Mouse (Mus musculus): ENCODE measurements around the gene R3hcc1l.

Gene R3hcc1l

DNA sequence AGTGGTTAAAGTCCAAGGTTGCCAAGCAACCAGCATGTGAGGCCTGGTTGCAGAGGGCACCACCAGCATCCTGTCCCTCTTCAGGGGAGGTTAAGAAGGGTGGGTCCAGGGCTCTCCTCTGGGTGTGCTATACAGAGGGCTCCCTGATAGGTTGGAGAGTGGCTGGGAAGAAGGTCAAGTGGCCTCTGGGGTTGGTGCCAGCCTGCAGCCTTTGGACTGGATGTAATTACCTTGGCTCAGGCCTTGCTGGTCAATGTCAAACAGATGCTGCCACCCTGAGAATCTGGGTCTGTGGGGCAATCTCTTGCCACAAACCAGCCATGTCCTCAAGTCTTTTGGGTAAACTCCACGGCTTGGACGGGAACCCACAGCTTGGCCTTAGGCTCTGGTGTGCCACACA lies 82.9 kb downstream of the R3hcc1l start:
- DNase-seq (ENCODE audit: low spot score), result no peak

DNA sequence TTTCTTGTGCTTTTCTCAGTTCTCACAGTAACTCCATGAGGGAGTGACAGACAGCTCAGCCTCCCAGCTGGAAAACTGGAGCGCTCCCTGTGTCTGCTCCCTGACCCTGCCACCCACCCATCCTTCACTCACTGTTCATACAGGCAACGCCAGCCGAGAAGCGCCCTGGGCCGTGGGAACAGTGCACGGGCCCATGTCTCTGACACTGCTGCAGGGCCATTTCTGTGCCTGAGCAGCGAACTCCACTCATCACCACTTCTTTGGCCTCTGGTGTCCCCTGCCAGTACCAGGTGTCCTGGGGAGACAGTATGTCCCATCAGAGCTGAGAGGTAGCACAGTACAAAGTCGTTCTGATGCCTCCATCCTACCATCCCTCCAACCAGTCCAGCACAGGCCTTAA lies 83.5 kb downstream of the R3hcc1l start:
- DNase-seq (ENCODE audit: low spot score), result no peak

DNA sequence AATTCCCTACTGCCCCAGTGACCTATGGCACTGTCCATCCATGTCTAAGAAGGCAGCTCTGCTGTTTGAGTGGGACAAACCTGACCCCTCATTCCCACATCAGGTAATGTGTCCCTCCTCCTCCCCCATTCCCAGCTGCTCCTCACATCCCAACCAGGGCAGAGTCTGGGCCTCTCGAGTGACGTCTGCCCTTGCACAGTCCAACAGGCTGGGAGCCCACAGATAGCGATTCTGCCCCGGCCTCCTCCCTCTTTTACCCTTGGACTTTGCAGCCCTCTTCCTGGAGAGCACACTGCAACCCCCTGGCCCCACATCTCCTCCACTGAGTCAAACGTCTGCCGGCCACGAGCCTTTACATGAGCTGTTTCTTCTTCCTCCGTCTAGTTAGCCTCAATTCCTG lies 84.0 kb downstream of the R3hcc1l start:
- DNase-seq (ENCODE audit: low spot score), result no peak

DNA sequence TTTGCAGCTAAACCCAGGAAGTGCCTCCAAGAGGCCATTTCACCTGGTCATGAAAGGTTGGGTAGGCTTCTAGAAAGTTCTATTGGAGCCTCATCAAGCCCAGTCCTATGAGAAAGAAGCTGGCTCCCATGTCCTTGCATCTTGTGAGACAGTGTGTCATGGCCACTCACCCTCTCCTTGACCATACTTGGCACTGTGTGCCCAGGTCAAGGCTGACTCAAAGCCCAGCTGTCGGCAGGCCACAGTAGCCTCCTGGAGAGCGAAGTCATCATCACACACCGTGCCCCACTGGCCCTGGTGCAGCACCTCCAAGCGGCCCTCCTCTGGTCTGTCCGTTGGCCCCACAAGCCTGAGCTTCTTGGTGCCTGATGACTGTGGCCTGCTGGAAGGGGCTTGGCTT lies 89.5 kb downstream of the R3hcc1l start:
- DNase-seq (ENCODE audit: low spot score), result no peak

DNA sequence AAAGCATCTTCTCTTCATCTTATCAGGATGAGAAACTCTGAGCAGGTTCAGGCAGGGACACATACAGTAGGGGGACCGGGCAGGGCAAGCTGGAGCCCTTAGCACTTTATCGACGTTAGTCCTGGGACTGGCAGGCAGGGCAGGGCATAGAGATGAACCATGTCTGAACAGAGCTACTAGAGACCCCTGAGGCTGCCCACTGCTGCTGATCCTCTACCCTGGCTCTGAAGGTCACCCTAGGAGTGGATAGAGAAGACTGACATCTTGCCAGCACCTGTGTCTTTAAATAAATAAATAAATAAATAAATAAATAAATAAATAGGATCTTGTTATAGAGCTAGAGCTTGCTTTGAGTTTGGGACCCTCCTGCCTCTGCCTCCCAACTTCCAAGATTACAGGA lies 91.2 kb downstream of the R3hcc1l start:
- DNase-seq (ENCODE audit: low spot score), result no peak

DNA sequence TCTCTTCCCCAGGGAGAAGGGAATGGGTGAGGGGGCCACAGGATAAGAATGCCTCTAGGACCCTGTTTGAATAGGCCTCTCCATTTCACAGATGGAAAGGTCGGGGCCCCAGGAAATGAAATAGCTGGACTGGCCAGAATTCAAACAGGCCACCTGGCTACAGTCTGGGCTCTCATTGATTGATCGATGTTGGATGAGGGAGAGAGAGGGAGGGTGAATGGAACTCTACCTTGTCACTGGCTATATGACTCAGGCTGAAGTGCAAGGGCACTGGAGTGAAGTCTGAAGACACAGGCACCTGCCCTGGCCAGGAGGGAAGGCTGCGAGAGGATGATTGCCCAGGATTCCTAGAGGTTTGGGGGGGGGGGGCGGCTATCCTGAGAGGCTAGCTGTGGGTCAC lies 93.2 kb downstream of the R3hcc1l start:
- DNase-seq (ENCODE audit: low spot score), result no peak

DNA sequence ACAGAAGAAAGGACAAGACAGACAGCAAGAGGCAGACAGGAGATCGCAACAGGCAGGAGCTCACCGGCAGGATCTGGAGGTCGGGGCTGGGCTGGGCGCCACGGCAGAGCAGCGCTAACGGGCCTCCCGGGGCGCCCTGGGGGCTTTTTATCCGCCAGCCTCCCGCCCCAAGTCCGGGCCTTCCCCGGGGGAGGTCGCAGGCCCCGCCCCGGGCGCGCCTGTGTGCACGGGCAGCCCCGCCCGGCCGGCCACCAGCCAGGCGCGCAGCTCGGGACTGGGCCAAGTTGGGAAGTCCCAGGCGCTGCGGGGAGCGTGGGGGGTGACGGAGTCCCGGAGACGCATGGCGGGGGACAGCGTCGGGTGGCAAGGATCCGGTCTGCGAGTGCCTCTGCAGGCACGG lies 94.1 kb downstream of the R3hcc1l start, which contains the start of gene Loxl4:
TSS of gene Loxl4 (minus strand) at position 160 of the 400 bp plus-strand sequence.
- no peak for DNase-seq (ENCODE audit: low spot score)

DNA sequence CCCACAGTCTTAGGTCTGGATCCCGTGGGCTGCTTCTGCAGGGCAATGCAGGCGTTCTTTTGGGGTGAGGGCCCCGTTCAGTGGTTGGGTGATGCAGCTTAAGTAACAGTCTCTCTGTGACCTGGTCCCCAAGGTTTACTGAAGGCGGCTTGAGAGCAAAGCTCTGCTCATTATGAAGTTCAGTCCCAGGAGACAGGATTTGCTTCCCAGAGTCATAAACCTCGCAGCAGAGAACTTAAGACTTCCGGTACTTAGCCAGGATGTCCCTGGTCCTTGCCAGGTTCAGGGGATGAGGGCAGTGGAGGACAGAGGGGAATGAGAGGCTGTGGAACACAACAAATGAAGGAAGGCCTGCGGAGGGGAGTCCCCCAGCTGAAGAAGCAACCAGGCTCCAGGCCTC lies 94.6 kb downstream of the R3hcc1l start:
- no peak for DNase-seq (ENCODE audit: low spot score)

DNA sequence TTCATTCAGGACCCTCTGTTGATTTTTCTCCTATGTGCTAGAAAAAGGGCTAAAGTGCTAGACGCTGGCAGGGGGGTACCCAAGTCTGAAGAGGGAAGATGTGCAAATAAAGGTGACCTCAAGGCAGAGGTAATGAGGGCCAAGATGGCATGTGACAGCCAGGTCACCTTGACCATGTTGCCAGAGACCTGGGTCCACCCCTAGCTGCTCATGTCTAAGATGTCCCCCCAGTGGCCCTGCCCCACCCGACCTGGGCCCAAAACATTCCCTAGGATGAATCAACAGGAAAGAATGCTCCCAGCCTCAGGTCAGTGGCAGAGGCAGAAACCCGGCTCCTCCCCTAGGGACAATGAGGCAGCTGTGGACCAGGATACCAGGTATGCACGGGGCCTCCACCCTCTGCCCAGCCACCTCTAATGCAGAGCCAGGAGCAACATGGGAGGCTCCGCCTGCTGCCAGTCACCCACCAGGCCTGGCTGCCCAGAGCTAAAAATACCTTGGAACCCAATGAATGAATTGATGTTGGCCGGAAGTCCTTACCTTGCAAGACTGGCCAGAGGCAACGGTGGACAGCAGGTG lies 95.2 kb downstream of the R3hcc1l start:
- no peak for DNase-seq (ENCODE audit: low spot score)

DNA sequence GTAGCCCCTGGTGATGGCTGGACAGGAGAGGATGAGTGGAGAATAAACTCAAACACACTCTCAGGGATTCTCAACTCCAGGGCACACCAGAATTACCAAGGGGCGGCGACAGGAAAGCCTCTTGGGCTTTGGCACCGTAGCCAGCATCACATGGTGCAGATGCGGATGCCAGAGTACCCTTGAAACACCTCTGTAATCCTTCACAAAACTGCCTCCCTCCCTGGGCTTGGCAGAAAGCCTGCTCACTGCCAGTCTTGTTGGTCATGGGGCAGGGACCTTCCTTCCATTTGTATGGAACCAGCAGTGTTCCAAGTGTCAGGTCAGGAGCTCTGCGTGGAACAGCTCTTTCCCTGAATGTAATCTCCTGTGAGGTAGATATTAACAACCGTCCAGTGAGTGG lies 109.5 kb downstream of the R3hcc1l start:
- DNase-seq (ENCODE audit: low spot score), result no peak

DNA sequence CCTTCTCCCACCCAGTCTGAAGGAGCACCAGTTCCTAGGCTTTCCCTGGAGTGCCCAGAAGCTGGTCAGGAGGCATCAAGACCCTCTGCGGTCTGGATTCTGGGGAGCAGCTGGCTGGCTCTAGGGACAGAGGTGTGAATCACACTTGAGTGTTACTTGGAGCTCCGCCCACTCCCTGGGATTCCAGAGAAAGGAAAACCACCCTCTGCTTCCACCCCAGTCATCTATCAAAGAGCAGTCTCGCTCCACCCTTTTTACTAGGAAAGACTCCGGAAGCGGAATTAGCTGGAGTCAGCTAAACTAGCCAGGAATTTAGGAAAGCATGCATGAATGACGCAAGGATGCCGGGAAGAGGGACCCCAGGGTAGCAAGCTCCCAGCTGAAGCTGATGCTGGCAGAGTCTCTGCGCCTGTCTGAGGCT lies 113.0 kb downstream of the R3hcc1l start:
- DNase-seq (ENCODE audit: low spot score), result no peak

DNA sequence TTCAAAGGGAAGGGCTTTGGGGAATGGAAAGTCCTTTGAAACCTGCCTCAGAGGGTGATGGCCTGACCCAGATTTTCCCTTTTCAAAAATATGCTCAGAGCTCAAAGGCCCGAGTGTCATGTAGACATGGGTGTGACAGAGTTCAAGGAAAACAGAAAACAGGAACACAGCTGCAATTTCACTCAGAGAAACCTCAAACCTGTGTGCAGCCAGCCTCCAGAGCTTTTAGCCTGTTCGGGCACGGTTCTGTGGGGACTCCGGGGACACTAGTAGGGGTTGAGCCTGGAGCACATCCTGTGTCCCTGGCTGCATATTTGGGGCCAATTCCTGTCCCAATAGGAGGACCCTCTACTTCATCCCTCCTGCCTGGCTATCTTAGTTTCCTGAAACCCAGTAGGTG lies 113.7 kb downstream of the R3hcc1l start:
- DNase-seq (ENCODE audit: low spot score), result no peak

DNA sequence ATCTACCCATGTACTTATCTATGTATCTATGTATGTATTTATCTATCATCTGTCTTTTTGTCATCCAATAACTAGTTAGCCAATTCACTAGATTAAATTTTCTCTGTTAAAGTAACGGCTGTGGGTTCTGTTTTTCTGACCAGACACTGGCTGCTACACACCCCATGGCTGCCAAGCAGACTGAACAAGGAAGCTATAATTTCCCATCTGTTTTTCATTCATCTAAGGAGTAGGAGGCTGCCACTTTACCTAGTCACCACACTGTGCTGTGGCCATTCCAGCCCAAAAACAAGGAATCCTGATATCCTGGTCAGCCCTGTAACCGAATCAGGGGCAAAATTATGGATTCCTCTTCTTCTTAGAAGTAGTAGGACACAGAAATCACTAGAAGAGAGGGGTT lies 115.1 kb downstream of the R3hcc1l start:
- DNase-seq (ENCODE audit: low spot score), result no peak

DNA sequence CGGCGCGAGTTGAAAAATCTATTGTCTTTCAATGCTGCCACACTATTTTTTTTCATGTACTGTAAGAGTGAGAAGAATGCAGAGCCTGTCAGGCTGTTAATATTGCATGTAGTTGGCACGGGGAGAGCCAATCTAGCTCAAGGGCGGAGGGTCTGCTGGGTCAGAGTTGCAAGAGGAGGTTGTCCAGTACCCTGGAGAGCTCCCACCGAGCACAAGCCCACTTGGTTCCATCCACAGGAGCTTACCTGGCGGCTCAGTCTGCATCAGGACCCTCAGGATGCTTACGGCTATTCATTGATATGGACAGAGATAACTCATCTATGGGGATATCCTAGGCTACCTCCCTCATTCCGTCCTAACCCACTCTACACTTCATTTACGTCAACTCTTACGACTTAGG lies 118.1 kb downstream of the R3hcc1l start:
- no peak for DNase-seq (ENCODE audit: low spot score)

DNA sequence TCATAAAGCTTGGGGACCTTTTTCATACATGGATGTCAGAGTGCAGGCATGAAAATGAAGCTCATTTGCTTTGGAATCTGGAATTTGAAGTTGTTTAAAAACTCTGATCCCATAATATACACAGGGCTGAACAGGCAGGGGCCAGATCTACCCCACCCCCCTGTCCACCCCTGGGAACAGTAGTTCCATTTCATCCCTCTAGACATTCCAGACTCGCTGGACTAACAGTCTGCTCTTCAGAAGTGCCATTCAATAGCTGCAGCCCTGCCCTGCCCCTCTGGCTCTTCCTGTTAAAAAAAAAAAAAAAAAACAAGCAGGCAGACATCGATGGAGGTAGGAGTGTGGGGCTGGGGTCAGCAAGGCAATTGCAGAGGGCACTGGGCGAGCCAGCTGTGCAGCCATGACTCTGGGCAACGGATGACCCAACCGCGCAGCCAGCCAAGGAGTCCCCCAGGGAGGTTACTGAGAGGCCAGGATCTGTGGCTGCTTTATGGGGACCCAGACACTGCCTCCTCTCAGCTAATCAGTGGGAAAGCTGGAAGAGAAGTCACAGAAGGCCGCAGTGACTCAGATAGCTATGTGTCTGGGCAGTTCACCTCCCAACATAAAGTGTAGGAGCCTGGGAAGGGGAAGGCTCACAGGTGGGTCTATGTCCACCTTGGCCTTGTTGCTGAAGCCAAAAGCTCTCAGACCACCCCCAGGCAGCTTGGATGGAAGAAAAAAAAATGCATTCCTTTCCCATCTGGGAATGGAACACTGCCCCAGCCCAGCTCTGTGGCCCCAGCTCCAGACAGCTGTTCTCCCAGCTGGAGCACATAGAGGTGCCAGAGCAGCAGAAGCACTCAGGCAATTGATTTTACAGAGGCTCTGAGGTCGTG lies 120.3 kb downstream of the R3hcc1l start:
- no peak for DNase-seq (ENCODE audit: low spot score)

DNA sequence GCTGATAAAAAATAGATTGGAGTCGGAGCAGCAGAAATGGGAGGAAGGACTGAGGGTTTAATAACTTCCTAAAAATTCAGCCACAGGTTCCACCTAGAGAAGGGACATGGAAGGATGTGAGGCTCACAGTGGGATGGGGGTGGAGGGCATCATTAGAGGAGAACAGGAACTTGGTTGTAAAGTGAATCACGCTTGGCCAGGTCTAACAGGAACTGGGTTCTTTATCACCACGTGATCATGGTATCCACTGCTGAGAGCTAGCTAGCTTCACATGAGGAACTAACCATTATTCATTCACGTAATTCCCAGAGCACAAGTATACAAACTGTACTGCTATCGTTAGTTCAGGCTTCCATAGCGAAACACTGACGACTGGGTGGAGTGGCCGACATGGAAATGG lies 121.0 kb downstream of the R3hcc1l start:
- no peak for DNase-seq (ENCODE audit: low spot score)

DNA sequence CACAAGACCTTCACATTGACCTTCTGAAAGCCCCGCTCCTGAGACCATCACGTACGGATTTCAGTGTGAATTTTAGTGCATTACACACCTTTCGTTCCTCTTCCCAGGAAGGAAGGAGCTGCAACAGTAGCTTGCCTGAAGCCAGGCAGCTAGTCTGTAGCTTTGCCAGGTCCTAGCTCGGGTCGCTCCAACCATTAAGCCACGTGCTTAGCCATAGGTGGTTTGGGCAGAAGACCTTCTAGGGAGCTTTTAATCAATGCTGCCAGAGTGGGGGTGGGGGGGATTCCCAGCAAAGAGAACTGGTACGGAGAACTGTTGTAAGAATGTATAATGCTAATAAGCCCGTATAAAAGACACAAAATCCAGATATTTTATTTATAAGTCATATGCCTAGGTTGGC lies 121.7 kb downstream of the R3hcc1l start:
- no peak for DNase-seq (ENCODE audit: low spot score)
